Mouse (Mus musculus): ENCODE data around the gene Hist1h3c. TPM values are rescaled to one million over a fixed set of nuclear protein-coding genes. Genes with fewer than 3 reads are reported as not detected.
"Not testable (repeated sequence)": the region's sequence is repeated elsewhere in the genome, so short reads cannot be mapped to it uniquely, and the experiment has no call there.

The Hist1h3c gene
- polyA plus RNA-seq, 1 experiment = 12.6 TPM

- no peaks in the 10 kb centered on the region for H3K9me3 ChIP-seq
- TF ChIP-seq GATA1 (IDR thresholded peaks at IDR 0.05; ENCODE audit: borderline replicate concordance, low read length) (no peak), FLI1 (IDR thresholded peaks at IDR 0.05; ENCODE audit: low read length) (no peak)
- no peaks in the 10 kb centered on the region for H3K27me3 ChIP-seq (replicated peaks)
- H3K4me3 ChIP-seq (replicated peaks) = no peak overlapping the region
- H3K4me1 ChIP-seq = peaks cover 46% of the 10 kb centered on the region
- no peaks in the 10 kb centered on the region for H3K36me3 ChIP-seq (replicated peaks; ENCODE audit: low read length)
Measured at GRCm38 (mm10) chr13:23749563-23750121, 4.2 kb upstream of the Hist1h3c start.

- Histone ChIP-seq H3K4me3 (replicated peaks) (peak overlapping the region; percentile 77), H3K9me3 (no peaks in the 10 kb centered on the region), H3K4me1 (peaks cover 51% of the 10 kb centered on the region), H3K27me3 (replicated peaks) (no peaks in the 10 kb centered on the region), H3K36me3 (replicated peaks; ENCODE audit: low read length) (no peaks in the 10 kb centered on the region)
- TF ChIP-seq FLI1 (IDR thresholded peaks at IDR 0.05; ENCODE audit: low read length) = no peak
- TF ChIP-seq GATA1 (IDR thresholded peaks at IDR 0.05; ENCODE audit: borderline replicate concordance, low read length) = no peak
Measured at GRCm38 (mm10) chr13:23747892-23748288, 2.5 kb upstream of the Hist1h3c start.

GRCm38 (mm10) chr13:23747081-23747891, 1.9 kb upstream of the Hist1h3c start:
- TF ChIP-seq FLI1 (IDR thresholded peaks at IDR 0.05; ENCODE audit: low read length) (no peak), GATA1 (IDR thresholded peaks at IDR 0.05; ENCODE audit: borderline replicate concordance, low read length) (no peak)
- no peaks in the 10 kb centered on the region for H3K9me3 ChIP-seq
- no peaks in the 10 kb centered on the region for H3K36me3 ChIP-seq (replicated peaks; ENCODE audit: low read length)
- H3K4me1 ChIP-seq = peaks cover 49% of the 10 kb centered on the region
- H3K27me3 ChIP-seq (replicated peaks) = no peaks in the 10 kb centered on the region
- H3K4me3 ChIP-seq (replicated peaks) = peak overlapping the region; percentile 83

- not testable (repeated sequence) for H3K36me3 ChIP-seq (replicated peaks; ENCODE audit: low read length); H3K27me3 ChIP-seq (replicated peaks); H3K9me3 ChIP-seq
- Histone ChIP-seq H3K4me3 (replicated peaks) (peak within 1 kb of the TSS; percentile 90), H3K4me1 (peaks cover 53% of the 10 kb centered on the region)
Measured at GRCm38 (mm10) chr13:23746201-23747080, 1.0 kb upstream of the Hist1h3c start, which contains the start of gene Hist1h2bb. Gene Hist1h2bb, plus strand, starts transcription at chr13:23746734.

- Histone ChIP-seq H3K4me1 (peaks cover 48% of the 10 kb centered on the region), H3K4me3 (replicated peaks) (peak overlapping the region; percentile 86), H3K36me3 (replicated peaks; ENCODE audit: low read length) (no peaks in the 10 kb centered on the region), H3K27me3 (replicated peaks) (no peaks in the 10 kb centered on the region), H3K9me3 (no peaks in the 10 kb centered on the region)
- TF ChIP-seq GATA1 (IDR thresholded peaks at IDR 0.05; ENCODE audit: borderline replicate concordance, low read length) (no peak), FLI1 (IDR thresholded peaks at IDR 0.05; ENCODE audit: low read length) (no peak)
Measured at GRCm38 (mm10) chr13:23744421-23745380, 701 bp downstream of the Hist1h3c start.

- Histone ChIP-seq H3K27me3 (replicated peaks) (no peaks in the 10 kb centered on the region), H3K4me3 (replicated peaks) (peak overlapping the region; percentile 67), H3K4me1 (peaks cover 46% of the 10 kb centered on the region), H3K9me3 (no peaks in the 10 kb centered on the region), H3K36me3 (replicated peaks; ENCODE audit: low read length) (no peaks in the 10 kb centered on the region)
- no peak for TF ChIP-seq FLI1 (IDR thresholded peaks at IDR 0.05; ENCODE audit: low read length)
- TF ChIP-seq GATA1 (IDR thresholded peaks at IDR 0.05; ENCODE audit: borderline replicate concordance, low read length) = no peak
Measured at GRCm38 (mm10) chr13:23743963-23744362, 1.4 kb downstream of the Hist1h3c start.

GRCm38 (mm10) chr13:23743215-23743614, 2.2 kb downstream of the Hist1h3c start:
- H3K36me3 ChIP-seq (replicated peaks; ENCODE audit: low read length) = no peaks in the 10 kb centered on the region
- no peaks in the 10 kb centered on the region for H3K27me3 ChIP-seq (replicated peaks)
- no peak overlapping the region for H3K4me3 ChIP-seq (replicated peaks)
- peaks cover 40% of the 10 kb centered on the region for H3K4me1 ChIP-seq
- no peak for TF ChIP-seq FLI1 (IDR thresholded peaks at IDR 0.05; ENCODE audit: low read length)
- TF ChIP-seq GATA1 (IDR thresholded peaks at IDR 0.05; ENCODE audit: borderline replicate concordance, low read length) = no peak
- H3K9me3 ChIP-seq = no peaks in the 10 kb centered on the region

- Histone ChIP-seq H3K27me3 (replicated peaks) (no peaks in the 10 kb centered on the region), H3K9me3 (no peaks in the 10 kb centered on the region), H3K4me1 (peaks cover 36% of the 10 kb centered on the region), H3K36me3 (replicated peaks; ENCODE audit: low read length) (no peaks in the 10 kb centered on the region), H3K4me3 (replicated peaks) (peak overlapping the region; percentile 14)
- TF ChIP-seq GATA1 (IDR thresholded peaks at IDR 0.05; ENCODE audit: borderline replicate concordance, low read length) (no peak), FLI1 (IDR thresholded peaks at IDR 0.05; ENCODE audit: low read length) (no peak)
Measured at GRCm38 (mm10) chr13:23742007-23742406, 3.4 kb downstream of the Hist1h3c start.

GRCm38 (mm10) chr13:23740910-23741309, 4.5 kb downstream of the Hist1h3c start:
- TF ChIP-seq GATA1 (IDR thresholded peaks at IDR 0.05; ENCODE audit: borderline replicate concordance, low read length) = no peak
- Histone ChIP-seq H3K36me3 (replicated peaks; ENCODE audit: low read length) (no peaks in the 10 kb centered on the region), H3K27me3 (replicated peaks) (no peaks in the 10 kb centered on the region), H3K9me3 (no peaks in the 10 kb centered on the region), H3K4me1 (peaks cover 35% of the 10 kb centered on the region), H3K4me3 (replicated peaks) (peak overlapping the region; percentile 95)
